Mouse (Mus musculus): Measurements from ENCODE around the gene Ptgs2. TPM values are rescaled to one million over a fixed set of nuclear protein-coding genes. Genes with fewer than 3 reads are reported as not detected.

Gene Ptgs2
- polyA plus RNA-seq, 1 experiment from 2014 or later, result 0.21 TPM

GRCm38 (mm10) chr1:150099374-150099773 is 457 bp upstream of the Ptgs2 start:
- Histone ChIP-seq H3K9me3 (ENCODE audit: control insufficient read depth, low read length) (no peaks in the 10 kb centered on the region), H3K4me2 (ENCODE audit: low read length) (peak overlapping the region; percentile 88), H3K27ac (ENCODE audit: low read depth, low read length) (no peak overlapping the region), H3K4me1 (ENCODE audit: control insufficient read depth, insufficient read depth, low read depth, low read length) (peaks cover 7% of the 10 kb centered on the region), H3K27me3 (replicated peaks; ENCODE audit: control insufficient read depth, insufficient read depth, low read length) (no peaks in the 10 kb centered on the region), H3K36me3 (ENCODE audit: control insufficient read depth, insufficient read depth, low read length) (no peaks in the 10 kb centered on the region), H3K9ac (ENCODE audit: low read depth, low read length) (peak overlapping the region; percentile 58), H3K4me3 (ENCODE audit: low read length) (peak overlapping the region; percentile 47)
- WGBS, result under 1% methylated on average over 9 of the region's 9 CpGs
- ATAC-seq, result peak; percentile 41

DNA sequence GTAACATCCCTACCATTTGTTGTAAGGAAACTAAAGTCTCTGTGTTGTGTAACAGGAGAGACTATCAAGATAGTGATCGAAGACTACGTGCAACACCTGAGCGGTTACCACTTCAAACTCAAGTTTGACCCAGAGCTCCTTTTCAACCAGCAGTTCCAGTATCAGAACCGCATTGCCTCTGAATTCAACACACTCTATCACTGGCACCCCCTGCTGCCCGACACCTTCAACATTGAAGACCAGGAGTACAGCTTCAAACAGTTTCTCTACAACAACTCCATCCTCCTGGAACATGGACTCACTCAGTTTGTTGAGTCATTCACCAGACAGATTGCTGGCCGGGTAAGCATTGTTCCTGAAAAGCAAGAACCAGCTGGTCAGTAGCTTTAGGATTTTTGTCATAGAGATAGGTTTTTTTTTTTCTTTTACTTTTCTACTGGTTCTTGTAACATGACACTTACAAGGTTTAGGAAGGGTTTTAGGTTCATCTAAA is 4.4 kb downstream of the Ptgs2 start:
- Histone ChIP-seq H3K4me3 (ENCODE audit: low read length) (no peak overlapping the region), H3K27ac (ENCODE audit: low read depth, low read length) (no peak overlapping the region), H3K9me3 (ENCODE audit: control insufficient read depth, low read length) (no peaks in the 10 kb centered on the region), H3K36me3 (ENCODE audit: control insufficient read depth, insufficient read depth, low read length) (no peaks in the 10 kb centered on the region), H3K4me1 (ENCODE audit: control insufficient read depth, insufficient read depth, low read depth, low read length) (peaks cover 7% of the 10 kb centered on the region), H3K9ac (ENCODE audit: low read depth, low read length) (no peak overlapping the region), H3K4me2 (ENCODE audit: low read length) (no peak overlapping the region), H3K27me3 (replicated peaks; ENCODE audit: control insufficient read depth, insufficient read depth, low read length) (no peaks in the 10 kb centered on the region)
- 94% methylated on average over 6 of the region's 6 CpGs for WGBS
- no peak for ATAC-seq

GRCm38 (mm10) chr1:150106736-150107135 is 6.9 kb downstream of the Ptgs2 start:
- H3K36me3 ChIP-seq (ENCODE audit: control insufficient read depth, insufficient read depth, low read length), result no peaks in the 10 kb centered on the region
- WGBS, result 95% methylated on average over 7 of the region's 7 CpGs
- no peak overlapping the region for H3K4me3 ChIP-seq (ENCODE audit: low read length)
- H3K27ac ChIP-seq (ENCODE audit: low read depth, low read length), result no peak overlapping the region
- H3K9me3 ChIP-seq (ENCODE audit: control insufficient read depth, low read length), result no peaks in the 10 kb centered on the region
- no peak overlapping the region for H3K9ac ChIP-seq (ENCODE audit: low read depth, low read length)
- no peaks in the 10 kb centered on the region for H3K4me1 ChIP-seq (ENCODE audit: control insufficient read depth, insufficient read depth, low read depth, low read length)
- ATAC-seq, result no peak
- H3K4me2 ChIP-seq (ENCODE audit: low read length), result no peak overlapping the region
- no peaks in the 10 kb centered on the region for H3K27me3 ChIP-seq (replicated peaks; ENCODE audit: control insufficient read depth, insufficient read depth, low read length)

GRCm38 (mm10) chr1:150109591-150109990 is 9.8 kb downstream of the Ptgs2 start:
- Histone ChIP-seq H3K4me3 (ENCODE audit: low read length) (no peak overlapping the region), H3K4me2 (ENCODE audit: low read length) (no peak overlapping the region), H3K27ac (ENCODE audit: low read depth, low read length) (no peak overlapping the region), H3K9ac (ENCODE audit: low read depth, low read length) (no peak overlapping the region), H3K27me3 (replicated peaks; ENCODE audit: control insufficient read depth, insufficient read depth, low read length) (no peaks in the 10 kb centered on the region), H3K9me3 (ENCODE audit: control insufficient read depth, low read length) (no peaks in the 10 kb centered on the region), H3K36me3 (ENCODE audit: control insufficient read depth, insufficient read depth, low read length) (no peaks in the 10 kb centered on the region), H3K4me1 (ENCODE audit: control insufficient read depth, insufficient read depth, low read depth, low read length) (no peaks in the 10 kb centered on the region)
- no peak for ATAC-seq
- WGBS, result 82% methylated on average over 2 of the region's 2 CpGs

GRCm38 (mm10) chr1:150115352-150115751 is 15.5 kb downstream of the Ptgs2 start:
- Histone ChIP-seq H3K9me3 (ENCODE audit: control insufficient read depth, low read length) (no peaks in the 10 kb centered on the region), H3K4me1 (ENCODE audit: control insufficient read depth, insufficient read depth, low read depth, low read length) (no peaks in the 10 kb centered on the region), H3K4me3 (ENCODE audit: low read length) (no peak overlapping the region), H3K4me2 (ENCODE audit: low read length) (no peak overlapping the region), H3K27me3 (replicated peaks; ENCODE audit: control insufficient read depth, insufficient read depth, low read length) (no peaks in the 10 kb centered on the region), H3K9ac (ENCODE audit: low read depth, low read length) (no peak overlapping the region), H3K36me3 (ENCODE audit: control insufficient read depth, insufficient read depth, low read length) (no peaks in the 10 kb centered on the region), H3K27ac (ENCODE audit: low read depth, low read length) (no peak overlapping the region)
- no peak for ATAC-seq
- 59% methylated on average over 7 of the region's 7 CpGs for WGBS

DNA sequence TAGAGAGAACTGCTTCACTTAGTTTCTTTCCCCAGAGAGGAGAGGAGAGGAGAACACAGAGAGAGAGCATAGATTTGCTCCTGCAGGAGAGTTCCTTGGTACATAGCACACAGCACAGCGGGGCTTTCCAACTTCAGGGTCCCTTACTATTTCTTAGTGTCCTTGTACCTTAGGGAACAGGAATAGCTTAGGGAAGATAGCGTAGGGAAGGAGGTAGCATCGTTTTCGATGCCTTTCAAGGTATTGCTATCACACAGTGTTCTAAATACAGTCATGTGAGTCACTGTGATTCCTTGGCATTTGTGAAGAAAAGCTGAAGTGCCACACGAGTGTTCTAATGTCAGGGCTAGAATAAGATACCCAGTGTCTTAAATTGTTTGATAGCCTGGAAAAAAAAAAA is 18.5 kb downstream of the Ptgs2 start:
- WGBS, result 90% methylated on average over 5 of the region's 5 CpGs
- H3K9ac ChIP-seq (ENCODE audit: low read depth, low read length), result no peak overlapping the region
- ATAC-seq, result no peak
- no peaks in the 10 kb centered on the region for H3K27me3 ChIP-seq (replicated peaks; ENCODE audit: control insufficient read depth, insufficient read depth, low read length)
- H3K27ac ChIP-seq (ENCODE audit: low read depth, low read length), result no peak overlapping the region
- no peaks in the 10 kb centered on the region for H3K4me1 ChIP-seq (ENCODE audit: control insufficient read depth, insufficient read depth, low read depth, low read length)
- no peaks in the 10 kb centered on the region for H3K36me3 ChIP-seq (ENCODE audit: control insufficient read depth, insufficient read depth, low read length)
- H3K4me2 ChIP-seq (ENCODE audit: low read length), result no peak overlapping the region
- no peaks in the 10 kb centered on the region for H3K9me3 ChIP-seq (ENCODE audit: control insufficient read depth, low read length)
- H3K4me3 ChIP-seq (ENCODE audit: low read length), result no peak overlapping the region

GRCm38 (mm10) chr1:150125568-150125967 is 25.7 kb downstream of the Ptgs2 start:
- no peaks in the 10 kb centered on the region for H3K27me3 ChIP-seq (replicated peaks; ENCODE audit: control insufficient read depth, insufficient read depth, low read length)
- no peaks in the 10 kb centered on the region for H3K36me3 ChIP-seq (ENCODE audit: control insufficient read depth, insufficient read depth, low read length)
- no peaks in the 10 kb centered on the region for H3K9me3 ChIP-seq (ENCODE audit: control insufficient read depth, low read length)
- H3K4me2 ChIP-seq (ENCODE audit: low read length), result no peak overlapping the region
- no peak overlapping the region for H3K9ac ChIP-seq (ENCODE audit: low read depth, low read length)
- no peak overlapping the region for H3K4me3 ChIP-seq (ENCODE audit: low read length)
- no peaks in the 10 kb centered on the region for H3K4me1 ChIP-seq (ENCODE audit: control insufficient read depth, insufficient read depth, low read depth, low read length)
- no peak for ATAC-seq
- H3K27ac ChIP-seq (ENCODE audit: low read depth, low read length), result no peak overlapping the region
- WGBS, result 86% methylated on average over 2 of the region's 2 CpGs

DNA sequence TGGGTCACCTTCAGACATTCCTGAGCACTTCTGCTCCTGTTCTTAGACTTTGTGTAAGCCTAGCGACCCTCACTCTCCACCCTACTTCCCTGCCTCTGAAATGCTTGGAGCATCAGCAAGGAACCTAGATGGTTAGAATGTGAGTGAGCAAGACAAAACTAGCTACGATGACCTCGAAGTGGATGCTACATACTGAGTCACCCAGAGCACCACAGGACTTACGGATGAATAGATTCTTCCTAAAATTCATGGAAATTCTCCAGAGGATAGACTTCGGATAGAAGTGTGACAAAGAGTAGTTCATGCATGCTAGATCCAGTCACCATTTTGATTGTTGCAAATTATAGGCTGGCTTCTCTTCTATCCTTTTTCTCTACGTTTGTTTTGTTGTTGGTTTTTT is 30.2 kb downstream of the Ptgs2 start:
- no peaks in the 10 kb centered on the region for H3K4me1 ChIP-seq (ENCODE audit: control insufficient read depth, insufficient read depth, low read depth, low read length)
- no peaks in the 10 kb centered on the region for H3K27me3 ChIP-seq (replicated peaks; ENCODE audit: control insufficient read depth, insufficient read depth, low read length)
- WGBS, result 79% methylated on average over 6 of the region's 6 CpGs
- H3K4me3 ChIP-seq (ENCODE audit: low read length), result no peak overlapping the region
- H3K9me3 ChIP-seq (ENCODE audit: control insufficient read depth, low read length), result no peaks in the 10 kb centered on the region
- ATAC-seq, result no peak
- no peaks in the 10 kb centered on the region for H3K36me3 ChIP-seq (ENCODE audit: control insufficient read depth, insufficient read depth, low read length)
- H3K27ac ChIP-seq (ENCODE audit: low read depth, low read length), result no peak overlapping the region
- no peak overlapping the region for H3K4me2 ChIP-seq (ENCODE audit: low read length)
- no peak overlapping the region for H3K9ac ChIP-seq (ENCODE audit: low read depth, low read length)

GRCm38 (mm10) chr1:150130586-150131275 is 30.9 kb downstream of the Ptgs2 start:
- no peak overlapping the region for H3K4me3 ChIP-seq (ENCODE audit: low read length)
- H3K27ac ChIP-seq (ENCODE audit: low read depth, low read length), result no peak overlapping the region
- H3K9ac ChIP-seq (ENCODE audit: low read depth, low read length), result no peak overlapping the region
- WGBS, result 73% methylated on average over 5 of the region's 5 CpGs
- H3K9me3 ChIP-seq (ENCODE audit: control insufficient read depth, low read length), result no peaks in the 10 kb centered on the region
- no peak overlapping the region for H3K4me2 ChIP-seq (ENCODE audit: low read length)
- no peaks in the 10 kb centered on the region for H3K4me1 ChIP-seq (ENCODE audit: control insufficient read depth, insufficient read depth, low read depth, low read length)
- no peaks in the 10 kb centered on the region for H3K27me3 ChIP-seq (replicated peaks; ENCODE audit: control insufficient read depth, insufficient read depth, low read length)
- H3K36me3 ChIP-seq (ENCODE audit: control insufficient read depth, insufficient read depth, low read length), result no peaks in the 10 kb centered on the region
- no peak for ATAC-seq
